Mouse (Mus musculus) hindbrain, embryonic 16.5 days (tissue): ENCODE results near the gene Sfswap. TPM values are rescaled to one million over a fixed set of nuclear protein-coding genes. Genes with fewer than 3 reads are reported as not detected.
A peak's percentile ranks its signal among the peaks of the same experiment; 100 is the strongest.

Experiments
- ATAC-seq: fragments of 200-750 bp; cut with Nextera tagmentation; 2 replicates; pipeline ENCODE4 v1.8.0; 2017; ENCODE audit warnings: moderate TSS enrichment, moderate library complexity
- H3K27ac ChIP-seq: fragments of 300-500 bp; sonication (generic); 2 replicates; pipeline ENCODE4 v1.5.1; 2014; ENCODE audit warnings: low read depth, mild to moderate bottlenecking, control low read depth, low read length, moderate library complexity
- H3K27me3 ChIP-seq: fragments of 300-500 bp; sonication (generic); replicated peaks from 2 replicates; pipeline ENCODE4 v1.6.1; 2014; ENCODE audit warnings: low read length; ENCODE audit not compliant: control insufficient read depth, insufficient read depth
- H3K36me3 ChIP-seq: fragments of 300-500 bp; sonication (generic); 2 replicates; pipeline ENCODE4 v1.6.1; 2014; ENCODE audit warnings: mild to moderate bottlenecking, low read length, moderate library complexity, mixed read lengths; ENCODE audit not compliant: control insufficient read depth, insufficient read depth
- H3K4me1 ChIP-seq: fragments of 300-500 bp; sonication (generic); 2 replicates; pipeline ENCODE4 v1.6.1; 2014; ENCODE audit warnings: low read depth, low read length; ENCODE audit not compliant: control insufficient read depth, insufficient read depth
- H3K4me2 ChIP-seq: fragments of 300-500 bp; sonication (generic); 2 replicates; pipeline ENCODE4 v1.6.1; 2014; ENCODE audit warnings: mild to moderate bottlenecking, low read length, control low read depth, moderate library complexity
- H3K4me3 ChIP-seq: fragments of 300-500 bp; sonication (generic); 2 replicates; pipeline ENCODE4 v1.5.1; 2014; ENCODE audit warnings: mild to moderate bottlenecking, low read length, control low read depth, moderate library complexity
- H3K9ac ChIP-seq: fragments of 300-500 bp; sonication (generic); 2 replicates; pipeline ENCODE4 v1.6.1; 2014; ENCODE audit warnings: low read depth, mild to moderate bottlenecking, control low read depth, low read length, moderate library complexity
- H3K9me3 ChIP-seq: fragments of 300-500 bp; sonication (generic); 2 replicates; pipeline ENCODE4 v1.6.1; 2014; ENCODE audit warnings: mild to moderate bottlenecking, low read length, moderate library complexity; ENCODE audit not compliant: control insufficient read depth
- WGBS: fragments of 180-500 bp; shearing (Covaris S2); extraction: QIAGEN DNeasy Blood & Tissue Kit; methylation state at CpG from one replicate; pipeline ENCODE4 v1.1.7; 2014; 5-methylcytosine and 5-hydroxymethylcytosine counted together
- polyA plus RNA-seq: library from polyadenylated mRNA; unstranded; fragments of >200 nt; fragmentation: Nextera tagmentation; extraction: Ambion mirVana; gene quantifications from 2 replicates; pipeline ENCODE4 v1.2.1, GENCODE M21; 2015

The Sfswap gene
- 42.1 and 47.7 TPM in 2 replicates for polyA plus RNA-seq

DNA sequence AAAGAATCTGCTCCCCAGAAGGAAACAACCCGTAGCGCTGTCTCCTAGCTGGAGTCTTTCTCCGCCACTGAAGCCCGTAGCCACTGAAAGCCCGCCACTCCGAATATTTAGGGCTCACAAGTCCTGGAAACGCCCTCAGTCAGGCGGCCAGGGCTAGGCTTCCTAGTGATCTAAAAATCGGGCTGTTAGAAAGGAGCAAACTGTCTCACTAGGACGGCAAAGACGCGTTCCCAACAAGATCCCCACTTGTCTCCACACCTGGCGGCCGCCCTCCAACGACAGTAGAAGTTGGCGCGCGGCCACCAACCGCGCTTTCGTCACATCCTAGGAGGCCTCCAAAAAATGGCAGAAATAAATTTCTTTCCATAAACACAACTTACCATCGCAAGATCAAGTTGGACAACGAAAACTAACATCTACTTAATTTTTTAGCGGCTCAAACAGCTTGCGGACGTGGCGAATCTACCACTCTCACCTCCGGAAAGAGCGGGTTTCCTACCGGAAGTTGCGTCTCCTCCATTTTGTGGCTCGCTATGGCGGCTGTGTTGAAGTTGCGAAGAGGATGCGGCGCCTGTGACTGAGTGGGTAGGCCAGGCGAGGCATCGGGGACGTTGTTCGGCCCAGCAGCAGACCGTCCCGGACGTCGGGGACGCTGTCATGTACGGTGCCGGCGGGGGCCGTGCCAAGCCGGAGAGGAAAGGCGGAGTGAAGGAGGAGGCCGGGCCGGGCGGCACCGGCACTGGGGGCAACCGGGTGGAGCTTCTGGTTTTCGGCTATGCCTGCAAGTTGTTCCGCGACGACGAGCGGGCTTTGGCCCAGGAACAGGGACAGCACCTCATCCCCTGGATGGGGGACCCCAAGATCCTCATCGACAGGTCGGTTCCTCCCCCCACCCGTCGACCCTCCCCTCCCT, at the start of gene Sfswap:
Gene Sfswap (plus strand): TSS at position 500 of the 913 bp plus-strand sequence.
- peak; percentile 81 for ATAC-seq

DNA sequence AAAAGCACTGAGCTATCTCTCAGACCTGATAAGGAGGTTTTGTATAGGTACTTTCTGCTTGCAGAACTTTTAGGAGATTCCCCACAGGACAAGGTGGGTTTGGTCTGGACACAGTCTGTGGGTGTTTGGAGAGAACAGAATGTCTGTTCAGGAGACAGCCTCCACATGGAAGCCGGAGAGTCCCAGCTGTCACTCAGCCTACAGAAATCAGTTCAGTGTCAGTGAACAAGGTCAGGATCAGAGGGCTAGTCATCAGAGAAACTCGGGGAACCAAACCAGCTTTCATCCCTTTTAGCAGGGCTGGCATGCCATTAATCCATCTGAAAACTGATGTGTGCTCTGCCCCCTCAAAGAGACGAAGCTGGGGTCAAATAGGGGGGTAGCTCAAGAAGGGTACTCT, 48.5 kb upstream of the Sfswap start:
- Histone ChIP-seq H3K9me3 (no peaks in the 10 kb centered on the region), H3K4me3 (no peak overlapping the region), H3K27ac (no peak overlapping the region), H3K36me3 (no peaks in the 10 kb centered on the region), H3K27me3 (no peaks in the 10 kb centered on the region), H3K4me2 (no peak overlapping the region), H3K4me1 (peaks cover 17% of the 10 kb centered on the region), H3K9ac (no peak overlapping the region)
- 31% methylated on average over 3 of the region's 3 CpGs for WGBS
- ATAC-seq = no peak

More for the DNA sequence above, at the start of gene Sfswap:
- Histone ChIP-seq H3K27me3 (no peaks in the 10 kb centered on the region), H3K4me1 (peaks cover 14% of the 10 kb centered on the region), H3K27ac (peak within 1 kb of the TSS; percentile 82), H3K36me3 (peaks cover 5% of the 10 kb centered on the region), H3K9ac (peak within 1 kb of the TSS; percentile 91), H3K4me3 (peak within 1 kb of the TSS; percentile 99), H3K9me3 (no peaks in the 10 kb centered on the region), H3K4me2 (peak within 1 kb of the TSS; percentile 95)
- under 1% methylated on average over 58 of the region's 66 CpGs for WGBS

DNA sequence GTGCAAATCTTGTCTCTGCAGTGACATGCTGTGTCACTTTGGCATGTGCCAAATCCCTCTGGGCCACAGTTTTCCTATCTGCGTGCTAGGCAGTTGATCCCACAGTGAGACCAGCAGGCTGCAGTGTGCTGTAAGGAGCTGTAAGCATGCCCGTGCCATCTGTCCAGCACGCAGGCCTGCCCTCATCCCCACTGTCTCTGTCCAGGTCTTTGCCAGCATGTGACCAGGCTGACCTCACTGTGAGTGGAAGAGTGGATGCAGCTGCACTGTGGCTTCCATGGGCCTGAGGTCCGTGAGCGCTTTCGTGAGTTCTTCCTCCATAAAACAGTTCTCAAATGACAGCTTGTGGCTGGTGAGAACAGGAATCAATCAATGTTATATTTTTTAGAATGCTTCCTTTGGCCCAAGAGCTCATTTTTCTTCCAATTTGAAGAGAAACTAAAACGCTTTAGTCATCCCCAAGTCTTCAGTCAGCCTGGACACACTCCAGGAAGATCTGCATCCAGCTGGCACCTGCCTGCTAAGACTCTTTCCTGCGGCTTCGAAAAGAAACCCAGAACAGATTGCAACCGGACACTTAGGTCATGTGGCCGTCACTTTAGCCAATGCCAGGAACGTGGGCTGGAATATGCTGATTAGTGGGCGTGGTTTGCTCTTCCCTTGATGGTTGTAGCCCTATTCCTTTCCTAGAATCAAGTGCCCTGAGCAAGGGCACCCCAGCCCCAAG, 46.1 kb upstream of the Sfswap start:
- 12% methylated on average over 13 of the region's 13 CpGs for WGBS

DNA sequence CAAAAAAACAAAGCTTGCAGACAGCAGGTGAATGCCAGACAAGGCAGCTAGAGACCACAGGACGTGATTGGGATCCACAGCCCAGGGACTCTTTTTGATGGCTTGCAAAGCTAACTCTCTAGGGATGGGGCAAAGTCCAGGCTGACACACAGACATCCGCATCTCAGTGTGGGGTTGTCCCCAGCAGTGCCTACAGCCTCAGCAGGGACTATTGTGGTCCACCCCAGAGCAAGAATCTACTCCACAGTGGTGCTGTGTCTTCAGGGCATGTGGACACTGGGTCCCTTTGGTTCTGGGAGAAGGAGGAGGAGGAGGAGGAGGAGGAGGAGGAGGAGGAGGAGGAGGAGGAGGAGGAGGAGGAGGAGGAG, 45.5 kb upstream of the Sfswap start:
- WGBS = 22% methylated on average over 2 of the region's 2 CpGs
- no peak overlapping the region for H3K4me3 ChIP-seq
- no peaks in the 10 kb centered on the region for H3K27me3 ChIP-seq
- no peaks in the 10 kb centered on the region for H3K36me3 ChIP-seq
- H3K9ac ChIP-seq = no peak overlapping the region
- no peaks in the 10 kb centered on the region for H3K9me3 ChIP-seq
- H3K4me1 ChIP-seq = peaks cover 25% of the 10 kb centered on the region
- no peak overlapping the region for H3K27ac ChIP-seq
- no peak for ATAC-seq
- peak overlapping the region; percentile 37 for H3K4me2 ChIP-seq

More for the DNA sequence above, 46.1 kb upstream of the Sfswap start:
- H3K4me2 ChIP-seq = peak overlapping the region; percentile 37
- no peaks in the 10 kb centered on the region for H3K9me3 ChIP-seq
- H3K36me3 ChIP-seq = no peaks in the 10 kb centered on the region
- no peaks in the 10 kb centered on the region for H3K27me3 ChIP-seq
- H3K27ac ChIP-seq = peak overlapping the region; percentile 51
- no peak overlapping the region for H3K4me3 ChIP-seq
- ATAC-seq = peak; percentile 65
- H3K9ac ChIP-seq = peak overlapping the region; percentile 13
- peaks cover 25% of the 10 kb centered on the region for H3K4me1 ChIP-seq

DNA sequence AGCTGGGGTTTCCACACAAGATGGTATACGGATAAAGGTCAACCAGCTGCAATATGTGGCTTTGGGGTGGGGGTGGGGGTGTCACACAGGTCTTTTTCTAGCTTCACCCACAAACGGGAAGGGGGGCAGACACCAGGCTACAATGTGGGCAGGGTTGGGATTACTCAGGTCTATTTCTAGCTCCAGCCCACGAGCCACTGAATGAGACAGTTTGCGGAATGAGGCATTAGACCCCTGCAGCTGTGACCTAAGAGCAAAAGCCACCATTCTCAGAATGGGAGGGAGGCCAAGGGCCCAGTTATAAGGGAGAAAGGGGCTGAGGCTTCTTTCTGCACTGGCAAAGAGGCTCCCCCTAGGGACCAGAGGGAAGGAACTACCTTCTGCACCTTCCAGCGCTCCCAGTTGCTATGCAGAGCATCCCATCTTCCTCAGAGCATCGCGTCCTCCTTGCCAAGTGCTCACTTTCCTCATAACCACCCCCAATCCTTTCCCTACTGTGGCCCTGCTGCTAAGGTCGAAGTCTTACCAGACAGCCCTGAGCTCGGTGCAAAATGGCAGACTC, 44.4 kb upstream of the Sfswap start:
- Histone ChIP-seq H3K4me2 (no peak overlapping the region), H3K36me3 (no peaks in the 10 kb centered on the region), H3K9me3 (no peaks in the 10 kb centered on the region), H3K4me1 (peaks cover 25% of the 10 kb centered on the region), H3K4me3 (no peak overlapping the region), H3K27ac (no peak overlapping the region), H3K27me3 (no peaks in the 10 kb centered on the region), H3K9ac (no peak overlapping the region)
- no peak for ATAC-seq
- 46% methylated on average over 9 of the region's 9 CpGs for WGBS

DNA sequence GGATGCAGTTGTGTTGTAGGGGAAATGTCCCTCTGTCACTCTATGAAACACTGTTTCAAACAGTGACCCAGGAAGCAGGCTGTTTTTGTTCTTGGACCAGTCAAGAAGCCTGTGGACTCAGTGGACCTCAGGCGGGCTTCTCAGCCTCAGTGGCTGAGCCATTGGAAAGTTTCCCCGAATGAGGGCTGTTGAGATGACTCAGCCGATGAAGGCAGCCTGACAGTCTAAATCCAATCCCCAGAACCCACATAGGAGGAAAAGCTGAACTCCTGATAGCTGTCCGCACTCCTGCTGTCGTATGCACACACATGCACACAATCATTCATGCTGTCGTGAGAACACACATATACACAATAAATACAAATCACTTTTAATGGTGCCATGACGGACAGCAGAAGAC, 42.9 kb upstream of the Sfswap start:
- 40% methylated on average over 7 of the region's 7 CpGs for WGBS
- no peaks in the 10 kb centered on the region for H3K27me3 ChIP-seq
- H3K9ac ChIP-seq = no peak overlapping the region
- no peaks in the 10 kb centered on the region for H3K36me3 ChIP-seq
- peaks cover 25% of the 10 kb centered on the region for H3K4me1 ChIP-seq
- no peak for ATAC-seq
- H3K27ac ChIP-seq = no peak overlapping the region
- no peak overlapping the region for H3K4me3 ChIP-seq
- no peak overlapping the region for H3K4me2 ChIP-seq
- no peaks in the 10 kb centered on the region for H3K9me3 ChIP-seq

DNA sequence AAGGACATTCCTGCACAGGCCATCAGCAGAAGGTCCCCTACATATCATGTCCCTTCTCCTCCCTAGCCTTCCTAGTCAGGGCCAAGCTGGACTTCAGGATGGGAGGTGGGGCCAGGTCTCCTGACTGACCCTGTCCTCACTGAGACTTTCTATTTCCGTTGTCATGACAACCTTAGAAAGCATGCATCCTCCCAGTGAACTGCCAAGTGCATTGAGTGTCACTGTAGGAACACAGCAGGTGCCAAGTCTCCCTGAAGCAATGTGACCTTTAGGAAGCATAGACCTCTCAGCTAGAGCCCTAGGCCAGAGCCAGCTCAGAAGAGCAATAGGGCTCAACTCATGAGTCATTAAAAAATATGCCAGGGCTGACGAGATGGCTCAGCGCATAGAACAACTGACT, 42.5 kb upstream of the Sfswap start:
- Histone ChIP-seq H3K4me3 (no peak overlapping the region), H3K36me3 (no peaks in the 10 kb centered on the region), H3K9ac (no peak overlapping the region), H3K4me1 (peaks cover 25% of the 10 kb centered on the region), H3K27me3 (no peaks in the 10 kb centered on the region), H3K4me2 (no peak overlapping the region), H3K9me3 (no peaks in the 10 kb centered on the region), H3K27ac (no peak overlapping the region)
- ATAC-seq = no peak
- WGBS = 43% methylated on average over 3 of the region's 3 CpGs

DNA sequence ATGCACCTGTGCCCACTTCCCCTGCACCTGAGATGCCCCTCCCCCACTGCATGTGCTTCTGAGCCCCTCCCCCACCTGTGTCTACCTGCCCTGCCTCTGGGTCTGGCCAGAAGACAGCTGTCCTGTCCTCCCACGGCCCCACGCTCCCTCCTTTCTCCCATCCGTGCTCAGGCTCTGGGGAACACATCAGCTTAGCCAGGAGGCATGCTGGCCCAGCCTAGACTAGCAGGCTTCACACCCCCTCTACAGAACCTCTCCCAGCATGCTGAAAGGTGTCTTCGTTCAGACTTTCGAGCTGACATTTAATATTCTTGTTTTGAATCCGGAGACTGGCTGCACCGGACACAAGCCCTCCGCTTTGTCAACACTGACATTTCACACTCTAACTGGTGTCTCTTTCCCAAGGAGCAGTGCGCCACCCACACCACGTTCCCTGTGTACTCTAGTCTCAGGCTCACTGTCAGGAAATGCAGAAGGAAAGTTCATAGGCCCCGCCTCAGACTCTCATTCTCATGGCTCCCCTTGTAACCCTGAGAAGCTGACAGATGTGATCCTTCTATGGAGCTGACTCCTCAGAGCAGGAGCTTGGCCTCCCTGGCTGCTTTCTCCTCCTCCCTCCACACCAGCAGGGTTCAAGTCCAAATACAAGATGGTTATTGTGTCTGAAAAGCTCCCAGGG, 40.1 kb upstream of the Sfswap start:
- H3K27me3 ChIP-seq = no peaks in the 10 kb centered on the region
- WGBS = 58% methylated on average over 11 of the region's 11 CpGs
- no peak overlapping the region for H3K27ac ChIP-seq
- peaks cover 11% of the 10 kb centered on the region; the same call in 1 of the 2 replicates for H3K4me1 ChIP-seq
- H3K9ac ChIP-seq = no peak overlapping the region
- no peak for ATAC-seq
- H3K36me3 ChIP-seq = no peaks in the 10 kb centered on the region
- H3K4me2 ChIP-seq = no peak overlapping the region
- H3K4me3 ChIP-seq = no peak overlapping the region
- no peaks in the 10 kb centered on the region for H3K9me3 ChIP-seq
